Mouse (Mus musculus): ENCODE results near the gene Mgat4c. TPM values are rescaled to one million over a fixed set of nuclear protein-coding genes. Genes with fewer than 3 reads are reported as not detected.

Gene Mgat4c
- not detected in 4 replicates for total RNA-seq (2023)

GRCm38 (mm10) chr10:101681437-101681912, at the start of gene Mgat4c:
Gene Mgat4c (plus strand): TSS chr10:101681487.

All from B cell, adult 62 days (primary cell).